Mouse (Mus musculus): ENCODE data around the gene Rcc1l.

- no peak for TF ChIP-seq CTCF (IDR thresholded peaks at IDR 0.05; ENCODE audit: low read depth)
- no peak for TF ChIP-seq EP300 (optimal IDR thresholded peaks at IDR 0.05)
Measured at GRCm38 (mm10) chr5:134105829-134106228, 70.7 kb downstream of the Rcc1l start.
